9 mouse cellular contexts compared by ENCODE assay signal in genomic region chr11:69804652-69804940, GRCm38 (mm10). TPM values are rescaled to one million over a fixed set of nuclear protein-coding genes. Genes with fewer than 3 reads are reported as not detected.
DNase-seq lines count a peak whose midpoint lies in the region; ATAC-seq and TF ChIP-seq lines count a peak whose summit lies in the region.
"Had no signal": no experiment of that assay in that cellular context is flagged by ENCODE, and none has a peak within 500 bp of the region (broad histone marks: within the 10 kb centered on the region; RNA-seq: fewer than 3 reads in every experiment).

No protein-coding gene starts in this region.

- WGBS in heart, embryonic 10.5 days: 6% methylated on average over 12 of the region's 12 CpGs
- WGBS in kidney, embryonic 15.5 days: 7% methylated on average over 12 of the region's 12 CpGs

- H3K9me3 ChIP-seq in heart, embryonic 10.5 days: 0 out of 2 replicates have a peak, but pooled peaks cover 3% of the 10 kb centered on the region
- no peaks in the 10 kb centered on the region for H3K9me3 ChIP-seq in kidney, embryonic 15.5 days (replicated peaks)

- no peak overlapping the region for H3K27ac ChIP-seq in heart, embryonic 10.5 days
- H3K27ac ChIP-seq in kidney, embryonic 15.5 days: no peak overlapping the region
- H3K27ac ChIP-seq in layer of hippocampus, adult 2 months: no peak overlapping the region

- peak overlapping the region; percentile 46 for H3K9ac ChIP-seq in kidney, embryonic 15.5 days

- H3K27me3 ChIP-seq in heart, embryonic 10.5 days (ENCODE audit: insufficient read depth, poor library complexity, severe bottlenecking): peaks cover 78% of the 10 kb centered on the region
- peaks cover 47% of the 10 kb centered on the region for H3K27me3 ChIP-seq in kidney, embryonic 15.5 days

- H3K4me3 ChIP-seq in heart, embryonic 10.5 days: peak overlapping the region; percentile 71
- peak overlapping the region; percentile 61 for H3K4me3 ChIP-seq in kidney, embryonic 15.5 days (replicated peaks)
- H3K4me3 ChIP-seq in layer of hippocampus, adult 2 months: no peak overlapping the region; the same call in 1 of the 2 replicates

- DNase-seq in adrenal gland, postnatal 36 days: peak; percentile 20 to 57
- no peak for DNase-seq in adrenal gland, adult 2 months
- DNase-seq in heart, embryonic 10.5 days (ENCODE audit: low spot score): no peak
- DNase-seq in lung, postnatal 10 days: peak; percentile 58
- no peak for DNase-seq in right cerebral cortex, postnatal 25 days
- no peak for DNase-seq in layer of hippocampus, adult 2 months (ENCODE audit: low spot score in 2 of 2)

- H3K4me1 ChIP-seq in heart, embryonic 10.5 days: peaks cover 60% of the 10 kb centered on the region
- peaks cover 55% of the 10 kb centered on the region for H3K4me1 ChIP-seq in kidney, embryonic 15.5 days

- no peak for ATAC-seq in kidney, embryonic 15.5 days (replicated peaks; ENCODE audit: low FRiP score)
- no peak for ATAC-seq in inflammation-experienced regulatory T-cells, adult 6 months

- TF ChIP-seq CTCF in layer of hippocampus, adult 2 months (conservative IDR thresholded peaks at IDR 0.05): no peak

- peak overlapping the region; percentile 93 for H3K4me2 ChIP-seq in kidney, embryonic 15.5 days

- no peaks in the 10 kb centered on the region for H3K36me3 ChIP-seq in heart, embryonic 10.5 days
- H3K36me3 ChIP-seq in kidney, embryonic 15.5 days: no peaks in the 10 kb centered on the region

RNA-seq across cellular contexts. Expression of gene Tmem102, which starts 0.8 kb away (rescaled TPM):
- total RNA-seq in adrenal gland, postnatal 36 days (2021): under 1 TPM; 0.17 to 0.26 TPM
- total RNA-seq in adrenal gland, adult 2 months (2021): 1 to 10 TPM in 1 of 2 experiments, under 1 TPM in 1; 0.23 to 1.1 TPM
- polyA plus RNA-seq in adrenal gland, adult 2 months (2012; rRNA removed): 0.81 and 0.94 TPM in 2 replicates
- 1.5 and 1.8 TPM in 2 replicates for polyA plus RNA-seq in heart, embryonic 10.5 days (2016; fragmentation: Nextera tagmentation; extraction: Ambion mirVana)
- polyA plus RNA-seq in kidney, embryonic 15.5 days (2015; fragmentation: Nextera tagmentation; extraction: Ambion mirVana): 8.3 TPM in 2 replicates
- not detected for total RNA-seq in layer of hippocampus, adult 2 months (2021)
- polyA plus RNA-seq in inflammation-experienced regulatory T-cells, adult 6 months (2017; shearing (Covaris generic)): not detected

RNA-seq across cellular contexts. Expression of gene Fgf11, which starts 2.9 kb away (rescaled TPM):
- 1 to 10 TPM; 3.9 to 8.6 TPM for total RNA-seq in adrenal gland, postnatal 36 days (2021)
- 10 to 100 TPM in 1 of 2 experiments, 1 to 10 TPM in 1; 4.6 to 12.8 TPM for total RNA-seq in adrenal gland, adult 2 months (2021)
- polyA plus RNA-seq in adrenal gland, adult 2 months (2012; rRNA removed): 6.0 and 13.4 TPM in 2 replicates
- polyA plus RNA-seq in heart, embryonic 10.5 days (2016; fragmentation: Nextera tagmentation; extraction: Ambion mirVana): 0.97 and 1.1 TPM in 2 replicates
- 2.0 and 2.5 TPM in 2 replicates for polyA plus RNA-seq in kidney, embryonic 15.5 days (2015; fragmentation: Nextera tagmentation; extraction: Ambion mirVana)
- total RNA-seq in layer of hippocampus, adult 2 months (2021): 10 to 100 TPM; 25.6 to 28.0 TPM
- not detected for polyA plus RNA-seq in inflammation-experienced regulatory T-cells, adult 6 months (2017; shearing (Covaris generic))

RNA-seq across cellular contexts. Expression of gene Chrnb1, which starts 8.9 kb away (rescaled TPM):
- 1 to 10 TPM; 1.1 to 1.8 TPM for total RNA-seq in adrenal gland, postnatal 36 days (2021)
- total RNA-seq in adrenal gland, adult 2 months (2021): 1 to 10 TPM; 1.7 to 3.1 TPM
- polyA plus RNA-seq in adrenal gland, adult 2 months (2012; rRNA removed): 2.7 and 3.0 TPM in 2 replicates
- polyA plus RNA-seq in heart, embryonic 10.5 days (2016; fragmentation: Nextera tagmentation; extraction: Ambion mirVana): 3.9 and 4.9 TPM in 2 replicates
- polyA plus RNA-seq in kidney, embryonic 15.5 days (2015; fragmentation: Nextera tagmentation; extraction: Ambion mirVana): 11.4 and 12.3 TPM in 2 replicates
- 1 to 10 TPM; 1.1 to 1.3 TPM for total RNA-seq in layer of hippocampus, adult 2 months (2021)
- 1 to 10 TPM; 1.7 to 2.5 (median 1.8) TPM for polyA plus RNA-seq in inflammation-experienced regulatory T-cells, adult 6 months (2017; shearing (Covaris generic))

RNA-seq across cellular contexts. Expression of gene Gm39566, which starts 10.5 kb away (rescaled TPM):
- not detected for total RNA-seq in adrenal gland, postnatal 36 days (2021)
- total RNA-seq in adrenal gland, adult 2 months (2021): not detected
- polyA plus RNA-seq in adrenal gland, adult 2 months (2012; rRNA removed): not detected in 2 replicates
- not detected in 2 replicates for polyA plus RNA-seq in heart, embryonic 10.5 days (2016; fragmentation: Nextera tagmentation; extraction: Ambion mirVana)
- polyA plus RNA-seq in kidney, embryonic 15.5 days (2015; fragmentation: Nextera tagmentation; extraction: Ambion mirVana): not detected in 2 replicates
- not detected for total RNA-seq in layer of hippocampus, adult 2 months (2021)
- not detected for polyA plus RNA-seq in inflammation-experienced regulatory T-cells, adult 6 months (2017; shearing (Covaris generic))

RNA-seq across cellular contexts. Expression of gene Spem2, which starts 13.7 kb away (rescaled TPM):
- not detected for total RNA-seq in adrenal gland, postnatal 36 days (2021)
- not detected for total RNA-seq in adrenal gland, adult 2 months (2021)
- polyA plus RNA-seq in adrenal gland, adult 2 months (2012; rRNA removed): 0.09 TPM in 1 of 2 replicates, not detected in the other
- polyA plus RNA-seq in heart, embryonic 10.5 days (2016; fragmentation: Nextera tagmentation; extraction: Ambion mirVana): 0.08 TPM in 1 of 2 replicates, not detected in the other
- polyA plus RNA-seq in kidney, embryonic 15.5 days (2015; fragmentation: Nextera tagmentation; extraction: Ambion mirVana): not detected in 2 replicates
- total RNA-seq in layer of hippocampus, adult 2 months (2021): not detected
- polyA plus RNA-seq in inflammation-experienced regulatory T-cells, adult 6 months (2017; shearing (Covaris generic)): not detected
- polyA plus RNA-seq: myocyte had no signal

Comparison
In these comparisons a context has a peak if more than half of its experiments do, and no peak if none do; other contexts are left out.
1. DNase-seq: peak in adrenal gland, postnatal 36 days (2 of 2) and lung, postnatal 10 days (single experiment); none in adrenal gland, adult 2 months (single experiment), heart, embryonic 10.5 days (single experiment), right cerebral cortex, postnatal 25 days (single experiment) and layer of hippocampus, adult 2 months (0 of 2).